Mouse (Mus musculus) induced T-regulatory cell, adult 2 months (primary cell): Measurements from ENCODE around the gene Zfp184.

Source experiments
- DNase-seq: peaks from one replicate; pipeline ENCODE4 v3.0.0-alpha.2; 2012; ENCODE audit warnings: low read depth

The Zfp184 gene

DNA sequence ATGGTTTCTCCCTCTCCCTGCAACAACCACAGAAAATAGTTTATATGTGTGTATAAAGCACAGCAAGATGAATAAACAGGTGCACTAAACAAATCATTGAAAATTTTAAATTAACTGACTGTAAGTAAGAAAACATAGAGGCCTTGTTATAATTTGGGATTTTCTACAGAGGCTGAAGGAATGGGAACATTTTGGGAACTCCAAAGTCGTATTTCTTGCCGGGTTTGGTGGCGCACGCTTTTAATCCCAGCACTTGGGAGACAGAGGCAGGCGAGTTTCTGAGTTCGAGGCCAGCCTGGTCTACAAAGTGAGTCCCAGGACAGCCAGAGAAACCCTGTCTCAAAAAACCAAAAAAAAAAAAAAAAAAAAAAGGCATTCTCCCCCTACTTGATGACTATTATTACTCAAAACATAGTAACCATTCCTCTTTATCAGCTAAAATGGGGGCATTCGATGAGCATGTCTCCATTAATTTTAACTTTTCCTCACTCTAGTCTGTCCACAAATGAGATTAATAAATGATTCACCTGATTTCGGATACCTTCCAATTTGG lies 24.1 kb upstream of the Zfp184 start:
- no peak for DNase-seq

DNA sequence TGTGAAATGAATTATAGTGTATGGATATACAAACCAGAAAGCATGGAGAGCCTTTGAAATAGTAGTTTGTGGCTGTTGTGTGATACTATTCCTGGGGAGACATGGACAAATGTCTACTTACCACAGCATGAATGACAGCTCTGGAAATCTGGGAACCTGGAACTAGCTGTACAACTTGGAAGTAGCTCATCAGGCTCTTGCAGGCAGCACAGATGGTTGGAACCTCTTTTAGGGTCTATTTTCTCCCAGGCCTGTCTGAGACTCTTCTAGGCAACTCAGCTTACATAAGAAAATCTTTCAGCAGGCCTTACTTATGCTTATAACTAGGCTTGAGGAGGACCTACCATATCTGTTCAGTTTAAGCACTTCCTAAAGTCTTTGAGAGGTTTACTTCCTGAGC lies 21.5 kb upstream of the Zfp184 start:
- no peak for DNase-seq

GRCm38 (mm10) chr13:21924734-21925335 lies 20.1 kb upstream of the Zfp184 start:
- no peak for DNase-seq

- DNase-seq, result no peak
Measured at GRCm38 (mm10) chr13:21930981-21931380, 13.9 kb upstream of the Zfp184 start.

DNA sequence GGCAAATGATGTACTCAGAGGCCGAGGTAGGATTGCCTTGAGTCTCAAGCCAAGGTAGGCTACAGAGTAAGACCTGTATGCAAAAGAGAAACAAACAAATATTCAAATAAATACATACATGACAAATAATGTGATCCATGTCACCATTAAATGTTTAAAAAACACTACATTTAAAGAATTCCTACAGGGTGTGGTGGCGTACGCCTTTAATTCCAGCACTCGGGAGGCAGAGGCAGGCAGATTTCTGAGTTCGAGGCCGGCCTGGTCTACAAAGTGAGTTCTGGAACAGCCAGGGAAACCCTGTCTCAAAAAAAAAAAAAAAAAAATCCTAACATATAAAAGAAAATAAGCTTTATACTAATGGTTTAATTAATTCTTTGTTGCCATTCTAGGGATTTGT lies 13.2 kb upstream of the Zfp184 start:
- DNase-seq, result no peak

DNA sequence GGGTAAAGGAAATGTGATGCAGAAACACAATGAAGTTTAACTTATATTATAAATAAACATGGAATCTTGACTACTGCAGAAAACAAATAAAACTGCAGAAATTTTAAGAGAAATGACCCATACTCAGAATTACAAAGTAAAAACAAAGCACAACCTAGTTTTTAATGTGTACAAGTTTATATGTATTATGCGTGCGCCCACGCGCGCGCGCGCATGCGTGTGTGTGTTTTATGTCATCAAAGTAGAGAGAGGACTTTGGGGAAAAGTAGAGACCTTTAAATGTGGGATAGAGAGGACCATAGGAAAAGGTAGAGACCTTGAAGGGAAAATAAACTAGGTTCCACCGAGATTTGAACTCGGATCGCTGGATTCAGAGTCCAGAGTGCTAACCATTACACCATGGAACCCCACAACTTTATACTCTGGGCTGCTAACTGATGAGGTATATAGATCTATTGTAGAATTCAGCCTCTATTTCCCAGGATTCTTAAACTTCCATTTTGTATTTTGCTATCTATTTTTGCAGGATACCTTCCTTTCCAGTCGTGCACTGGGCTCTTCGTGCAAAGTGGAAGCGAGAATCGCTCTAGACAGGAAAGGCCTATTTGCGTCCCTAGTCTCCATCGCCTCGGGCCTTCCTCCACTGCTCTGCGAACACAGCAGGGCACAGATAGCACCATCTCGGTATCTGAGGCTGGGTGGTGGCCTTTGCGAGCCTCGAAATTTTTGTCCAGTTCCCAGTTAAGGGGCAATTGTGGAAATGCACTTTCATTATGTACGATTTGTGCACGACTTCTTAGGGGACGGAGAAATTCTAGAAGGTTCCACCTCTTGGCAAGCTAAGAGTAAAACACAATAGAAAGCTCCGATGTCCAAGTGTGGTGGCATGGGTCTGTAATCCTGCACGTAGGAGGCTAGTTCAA lies 11.0 kb upstream of the Zfp184 start:
- DNase-seq, result no peak

GRCm38 (mm10) chr13:21934982-21935791 lies 9.7 kb upstream of the Zfp184 start:
- DNase-seq, result peak; percentile 78

DNA sequence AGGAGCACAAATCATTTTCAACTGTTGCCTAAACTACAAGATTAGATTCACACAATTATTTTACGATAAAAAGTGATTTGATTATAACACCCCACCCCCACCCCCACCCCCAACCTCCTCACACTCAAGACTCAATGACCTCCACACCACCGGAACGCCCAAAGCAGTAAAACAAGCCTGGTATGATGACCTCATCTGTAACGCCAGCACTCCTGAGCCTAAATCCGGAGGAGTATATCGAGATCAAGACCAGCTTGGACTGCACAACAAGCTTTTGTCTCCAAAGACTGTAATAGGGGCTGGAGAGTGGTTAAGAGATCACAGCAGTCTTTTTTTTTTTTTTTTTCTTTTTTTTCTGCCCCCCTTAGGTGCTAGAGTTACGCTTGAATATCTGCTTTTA lies 9.1 kb upstream of the Zfp184 start:
- no peak for DNase-seq

DNA sequence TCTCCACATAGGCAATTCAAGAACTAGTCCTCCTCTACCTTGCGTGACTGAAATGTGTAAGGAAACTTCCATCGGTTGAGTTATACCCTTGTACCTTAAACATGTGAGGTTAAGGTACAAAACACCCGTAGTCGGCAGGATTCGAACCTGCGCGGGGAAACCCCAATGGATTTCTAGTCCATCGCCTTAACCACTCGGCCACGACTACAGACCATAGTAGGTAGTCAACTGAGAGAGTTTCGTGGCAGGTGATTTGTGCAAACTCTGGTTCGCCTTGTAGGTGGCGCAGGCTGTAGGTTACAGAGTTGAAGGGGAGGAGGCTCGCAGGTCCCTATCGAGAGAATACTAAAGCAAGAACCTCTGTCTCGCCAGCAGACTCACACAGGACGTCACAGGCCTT lies 7.9 kb upstream of the Zfp184 start:
- peak; percentile 71 for DNase-seq

DNA sequence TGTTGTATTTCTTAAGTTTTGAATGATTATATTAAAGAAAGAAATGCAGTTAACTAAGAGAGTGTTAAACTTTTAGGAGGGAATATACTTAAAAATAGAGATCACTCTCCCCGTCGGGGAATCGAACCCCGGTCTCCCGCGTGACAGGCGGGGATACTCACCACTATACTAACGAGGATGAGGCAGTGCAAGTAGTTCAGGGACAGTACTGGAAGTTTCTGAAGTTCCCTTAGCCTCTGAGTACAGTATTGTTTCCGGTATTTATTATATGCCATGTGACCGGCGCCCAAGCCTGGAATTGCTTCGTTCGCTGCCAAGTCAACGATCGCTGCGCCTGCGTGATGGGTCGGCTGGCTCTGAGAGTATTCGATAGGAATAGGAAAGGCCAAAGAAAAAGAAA lies 4.7 kb upstream of the Zfp184 start:
- DNase-seq, result peak; percentile 94

GRCm38 (mm10) chr13:21940811-21941321 lies 4.0 kb upstream of the Zfp184 start:
- DNase-seq, result peak; percentile 82

DNA sequence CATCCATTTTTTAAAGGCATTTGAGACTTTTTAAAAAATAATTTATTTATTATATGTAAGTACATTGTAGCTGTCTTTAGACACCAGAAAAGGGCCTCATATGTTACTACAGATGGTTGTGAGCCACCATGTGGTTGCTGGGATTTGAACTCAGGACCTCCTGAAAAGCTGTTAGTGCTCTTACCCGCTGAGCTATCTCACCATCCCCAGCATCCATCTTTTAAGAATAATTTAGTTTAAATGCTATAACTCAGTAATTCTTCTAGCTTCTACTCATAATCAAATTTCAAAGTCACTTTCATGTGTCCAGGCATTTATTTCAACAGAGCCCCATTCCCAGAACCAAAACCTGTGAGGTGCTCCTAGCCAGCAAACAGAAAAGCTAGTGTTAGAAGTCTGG lies 1.2 kb upstream of the Zfp184 start:
- DNase-seq, result no peak

DNA sequence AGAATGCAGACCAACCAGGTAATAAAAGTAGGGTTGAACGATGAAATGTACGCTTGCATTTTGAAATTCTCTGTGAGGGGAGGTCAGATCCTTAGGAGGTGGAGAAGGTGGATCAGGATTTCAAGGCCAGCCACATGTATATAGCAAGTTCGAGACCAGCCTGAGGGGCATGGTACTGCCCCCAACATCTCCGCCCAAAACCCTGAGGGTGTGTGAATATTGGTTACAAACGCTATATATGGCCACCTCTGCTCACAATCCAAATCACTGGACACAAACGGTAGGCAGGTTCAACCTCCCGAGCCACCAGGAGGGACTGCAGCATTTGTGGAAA lies 335 bp upstream of the Zfp184 start:
- no peak for DNase-seq

- DNase-seq, result no peak
Measured at GRCm38 (mm10) chr13:21969269-21969668, 24.4 kb downstream of the Zfp184 start.

DNA sequence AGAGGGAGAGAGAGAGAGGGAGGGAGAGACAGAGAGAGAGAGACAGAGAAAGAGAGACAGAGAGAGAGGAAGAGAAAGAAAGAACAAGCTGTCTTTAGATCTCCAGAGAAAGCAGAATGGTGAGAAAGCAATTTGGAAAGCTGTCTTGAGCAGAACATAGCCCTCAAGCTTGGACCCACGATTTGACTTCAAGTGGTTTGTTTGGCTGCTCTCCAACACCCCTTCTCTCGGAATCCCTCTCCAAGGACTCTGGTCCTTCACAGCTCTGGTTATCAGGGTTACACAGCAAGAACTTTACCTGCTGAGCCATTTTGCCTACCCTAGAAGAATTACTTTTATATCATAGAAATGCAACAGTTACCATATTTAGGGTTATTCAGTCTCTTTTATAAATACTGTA lies 24.9 kb downstream of the Zfp184 start:
- DNase-seq, result no peak

- no peak for DNase-seq
Measured at GRCm38 (mm10) chr13:21971641-21972040, 26.7 kb downstream of the Zfp184 start.

- DNase-seq, result peak; percentile 97
Measured at GRCm38 (mm10) chr13:21974221-21974725, 29.4 kb downstream of the Zfp184 start.

- DNase-seq, result peak; percentile 94
Measured at GRCm38 (mm10) chr13:21974726-21975473, 30.0 kb downstream of the Zfp184 start.

DNA sequence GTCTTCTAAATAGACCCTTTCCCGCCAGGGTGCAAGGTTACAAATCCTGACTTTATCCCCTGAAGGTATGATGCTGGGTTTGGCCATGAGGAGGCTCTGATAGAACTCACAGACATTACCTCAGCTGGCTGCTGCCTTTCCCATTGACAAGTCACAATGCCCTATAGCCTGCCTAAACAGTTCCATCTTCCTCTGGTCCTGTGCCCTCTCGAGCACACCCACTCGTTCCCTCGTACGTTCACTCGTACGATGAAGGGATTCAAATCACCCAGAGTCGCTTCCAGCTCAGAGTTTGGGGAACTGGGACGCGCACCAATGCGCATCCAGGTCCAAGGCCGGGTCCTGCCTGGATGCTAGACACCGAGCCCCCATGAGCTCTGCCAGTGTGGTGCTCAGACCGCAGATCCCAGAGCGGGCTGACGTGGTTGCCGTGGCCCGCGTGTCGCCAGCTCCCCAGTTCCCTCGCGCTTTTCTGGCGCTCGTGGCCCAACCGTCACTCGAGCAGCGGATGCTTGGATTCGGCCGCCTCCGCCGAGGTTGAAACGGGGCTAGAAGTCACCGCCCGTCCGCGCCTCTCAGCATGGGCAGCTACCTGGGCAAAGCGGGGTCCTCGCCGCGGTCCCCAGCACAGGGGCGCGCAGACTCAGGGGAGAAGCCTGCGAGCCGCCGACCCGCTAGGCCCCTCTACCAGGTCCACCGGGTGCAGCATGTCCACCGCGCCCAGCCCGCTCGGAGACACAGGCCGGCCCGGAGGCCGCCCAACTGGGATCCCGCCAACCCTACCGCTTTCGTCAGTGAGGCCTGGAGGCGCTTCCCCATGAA lies 36.3 kb downstream of the Zfp184 start, which contains the start of gene Pom121l2:
Pom121l2 (plus strand) TSS at position 214 of the 822 bp plus-strand sequence.
- peak; percentile 53 for DNase-seq

DNA sequence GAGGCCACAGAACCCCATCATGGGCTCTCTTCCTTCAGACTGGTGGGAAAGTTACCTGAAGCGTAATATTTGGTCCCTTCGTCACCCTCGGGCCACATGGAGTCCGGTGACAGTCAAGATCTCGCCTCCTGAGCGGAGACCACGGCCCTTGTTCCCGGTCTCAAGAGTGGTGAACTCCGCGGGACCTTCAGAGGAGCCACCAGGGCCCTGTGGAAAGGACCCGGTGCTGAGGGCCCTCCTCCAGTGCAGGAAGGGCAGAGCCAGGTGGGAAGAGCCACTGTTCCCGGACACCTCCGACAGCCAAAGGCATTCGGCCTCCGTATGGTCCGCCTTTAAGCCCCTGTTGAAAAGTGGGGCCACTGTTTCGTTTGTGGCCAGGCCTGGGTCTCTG lies 36.9 kb downstream of the Zfp184 start:
- DNase-seq, result no peak
